Mouse (Mus musculus): ENCODE measurements around the gene Cer1.
A peak's percentile ranks its signal among the peaks of the same experiment; 100 is the strongest.

The Cer1 gene

DNA sequence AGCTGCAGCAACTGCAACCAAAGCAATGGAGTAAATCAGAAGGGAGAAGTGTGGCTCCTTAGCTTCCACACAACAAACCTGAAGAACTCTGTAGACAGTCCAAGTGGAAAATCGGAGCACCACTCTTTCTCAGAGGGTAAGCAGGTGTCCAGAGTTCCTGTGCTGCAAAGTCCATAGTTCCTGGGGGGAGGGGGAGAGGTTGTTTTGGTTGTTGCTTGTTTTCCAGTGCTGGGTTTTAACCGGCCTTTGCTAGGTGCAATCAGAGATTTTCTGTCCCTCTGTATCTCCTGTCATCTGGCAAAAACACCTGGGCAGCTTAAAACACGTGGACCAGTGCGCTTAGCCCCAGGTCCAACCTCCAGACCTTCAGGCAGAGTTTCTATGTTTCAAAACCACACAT lies 10.2 kb downstream of the Cer1 start:
- DNase-seq (ENCODE audit: low spot score in 2 of 2) = no peak

- DNase-seq (ENCODE audit: low spot score in 2 of 2) = no peak
Measured at GRCm38 (mm10) chr4:82872548-82872947, 12.4 kb downstream of the Cer1 start.

DNA sequence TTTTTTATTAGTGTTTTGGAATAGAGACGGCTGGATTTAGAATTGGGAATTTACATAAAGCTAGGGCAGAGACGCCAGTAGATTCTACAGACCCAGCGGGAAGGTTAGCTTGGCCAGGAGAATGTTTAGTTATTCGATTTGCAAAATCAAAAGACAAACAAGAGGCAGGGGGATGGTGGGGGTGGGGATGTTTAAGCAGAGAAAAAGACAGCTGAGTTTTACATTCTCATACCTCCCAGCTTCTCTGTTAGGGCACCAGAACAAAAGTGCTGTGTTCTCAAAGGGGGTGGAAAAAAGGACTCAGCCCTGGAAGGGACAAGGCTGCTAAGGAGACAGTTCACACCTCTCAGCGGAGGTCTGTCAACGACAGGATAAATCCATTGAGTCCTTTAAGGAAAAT lies 12.8 kb downstream of the Cer1 start:
- no peak for DNase-seq (ENCODE audit: low spot score in 2 of 2)

DNA sequence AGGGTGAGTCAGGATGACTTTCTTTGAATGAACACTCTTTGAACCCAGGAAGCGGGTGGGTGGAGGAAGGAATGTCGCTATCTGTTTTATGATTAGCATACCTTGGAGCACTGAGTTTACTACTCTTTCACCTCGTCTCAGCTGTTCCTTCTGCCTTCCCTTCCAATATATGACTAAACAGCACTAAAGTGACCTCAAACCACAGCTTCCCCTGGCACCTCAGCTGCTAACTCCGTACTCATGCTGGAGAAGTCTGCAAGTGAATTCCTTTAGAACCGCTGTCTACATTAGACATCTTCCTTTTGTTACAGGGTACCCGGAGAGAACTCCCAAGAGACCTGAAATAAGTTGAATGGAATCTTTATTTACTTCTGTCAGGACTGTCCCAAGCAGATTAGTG lies 14.0 kb downstream of the Cer1 start:
- no peak for DNase-seq (ENCODE audit: low spot score in 2 of 2)

GRCm38 (mm10) chr4:82867731-82868445 lies 17.1 kb downstream of the Cer1 start:
- no peak for DNase-seq (ENCODE audit: low spot score in 2 of 2)

DNA sequence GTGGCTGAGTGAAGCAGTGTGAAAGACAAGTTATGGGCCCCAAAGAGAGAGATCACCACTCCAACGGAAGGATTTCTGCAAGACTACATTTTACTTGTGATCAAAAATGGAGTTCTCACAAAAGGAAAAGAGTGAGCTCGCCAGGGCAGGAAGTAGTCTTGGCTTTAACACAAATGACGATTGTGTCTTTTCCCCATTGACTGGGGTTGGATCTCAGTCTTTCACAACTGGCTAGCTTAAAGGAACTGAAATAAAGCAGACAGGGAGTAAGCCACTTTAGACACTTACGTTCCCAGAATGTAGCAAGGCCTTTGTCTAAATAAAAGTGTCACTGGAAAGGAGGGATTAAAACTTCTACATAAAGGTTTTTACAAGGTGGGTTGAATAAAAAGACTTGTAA lies 17.8 kb downstream of the Cer1 start:
- DNase-seq (ENCODE audit: low spot score in 2 of 2) = no peak

GRCm38 (mm10) chr4:82864974-82865699 lies 19.8 kb downstream of the Cer1 start:
- DNase-seq (ENCODE audit: low spot score in 2 of 2) = no peak

GRCm38 (mm10) chr4:82863316-82863715 lies 21.6 kb downstream of the Cer1 start:
- DNase-seq (ENCODE audit: low spot score in 2 of 2) = no peak

GRCm38 (mm10) chr4:82861451-82861850 lies 23.5 kb downstream of the Cer1 start:
- DNase-seq (ENCODE audit: low spot score in 2 of 2) = no peak

DNA sequence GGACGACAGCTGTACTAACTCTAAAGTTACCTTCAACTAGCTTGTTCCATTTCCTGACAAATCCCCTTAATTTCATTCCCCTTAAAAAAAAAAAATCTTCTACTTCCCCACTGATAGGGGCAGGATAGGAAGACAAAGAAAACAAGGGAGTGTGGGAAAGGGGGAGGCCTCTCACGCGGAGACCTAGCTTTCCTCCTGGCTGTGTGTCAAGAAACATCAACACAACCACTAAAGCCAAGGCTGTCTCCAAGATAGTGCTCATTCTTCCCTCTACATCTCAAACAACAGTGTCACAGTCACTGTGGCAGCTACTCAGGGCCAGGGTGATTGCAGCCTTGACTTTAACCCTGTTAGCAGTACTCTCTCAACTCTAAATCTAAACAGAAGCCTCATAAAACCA lies 24.4 kb downstream of the Cer1 start:
- DNase-seq (ENCODE audit: low spot score in 2 of 2) = no peak

GRCm38 (mm10) chr4:82859131-82860125 lies 25.5 kb downstream of the Cer1 start, which contains the start of gene Zdhhc21:
Zdhhc21 (minus strand) TSS chr4:82859958.
- DNase-seq (ENCODE audit: low spot score in 2 of 2) = peak; percentile 82 to 84

DNA sequence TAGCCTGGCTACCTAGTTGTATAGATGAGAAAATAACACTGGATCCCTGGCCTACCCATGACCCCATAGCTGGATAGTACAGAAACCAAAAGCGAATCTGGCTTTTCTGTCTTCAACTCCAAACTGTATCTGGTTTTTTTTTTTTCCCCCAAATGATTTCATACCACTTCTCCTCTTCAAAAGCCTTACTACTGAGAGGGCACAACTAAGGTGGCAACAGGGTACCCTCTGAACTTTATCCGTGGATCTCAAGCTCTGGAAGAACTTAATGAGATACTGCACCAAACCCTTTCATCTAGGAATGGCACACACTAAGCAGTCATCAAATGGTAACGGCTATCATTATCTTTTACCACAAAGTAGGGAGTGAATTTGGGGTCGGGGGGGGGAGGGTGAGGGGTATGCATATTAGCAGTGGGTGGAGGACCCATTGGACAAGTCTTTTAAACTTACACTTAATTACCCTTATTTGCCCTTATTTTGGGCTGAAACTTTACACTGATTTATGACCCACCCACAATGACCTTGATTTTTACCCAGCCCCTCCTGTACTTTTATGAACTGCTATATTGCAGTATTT lies 26.4 kb downstream of the Cer1 start:
- DNase-seq (ENCODE audit: low spot score in 2 of 2) = no peak

DNA sequence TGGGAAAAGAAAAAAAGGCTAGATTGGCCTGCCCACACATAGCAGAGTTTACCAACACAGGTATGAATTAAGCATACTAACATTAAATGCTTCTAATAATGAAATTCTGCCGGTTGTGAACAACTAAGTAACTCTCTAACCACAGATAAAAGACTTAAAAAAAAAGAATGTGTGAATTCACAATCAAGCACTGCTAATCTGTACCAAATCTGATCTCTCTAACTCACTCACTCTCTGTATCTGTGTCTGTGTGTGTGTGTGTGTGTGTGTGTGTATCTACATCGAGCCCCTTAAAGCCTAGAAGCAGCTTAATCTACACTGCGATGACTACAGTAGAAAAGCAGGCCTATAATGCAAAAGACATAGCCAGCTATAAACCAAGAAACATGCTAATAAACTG lies 28.0 kb downstream of the Cer1 start:
- no peak for DNase-seq (ENCODE audit: low spot score in 2 of 2)

GRCm38 (mm10) chr4:82853809-82854208 lies 31.1 kb downstream of the Cer1 start:
- DNase-seq (ENCODE audit: low spot score in 2 of 2) = no peak

- DNase-seq (ENCODE audit: low spot score in 2 of 2) = no peak
Measured at GRCm38 (mm10) chr4:82848552-82849234, 36.3 kb downstream of the Cer1 start.

GRCm38 (mm10) chr4:82837526-82838240 lies 47.3 kb downstream of the Cer1 start:
- DNase-seq (ENCODE audit: low spot score in 2 of 2) = no peak
